Mouse (Mus musculus) testis, adult 2 months (tissue): ENCODE results near the gene Fam171a1.

Experiments used
- CTCF ChIP-seq: fragments of 200-500 bp; IDR thresholded peaks from 2 replicates; pipeline ENCODE4 v1.5.1; 2012; ENCODE audit warnings: low read depth, mild to moderate bottlenecking, inconsistent platforms, low read length, moderate library complexity; ENCODE audit not compliant: control insufficient read depth, insufficient read depth, insufficient replicate concordance
- POLR2A ChIP-seq: fragments of 200-500 bp; IDR thresholded peaks from 2 replicates; pipeline ENCODE4 v1.6.1; 2012; ENCODE audit warnings: low read depth, mild to moderate bottlenecking, inconsistent platforms, low read length, moderate library complexity; ENCODE audit not compliant: control insufficient read depth

DNA sequence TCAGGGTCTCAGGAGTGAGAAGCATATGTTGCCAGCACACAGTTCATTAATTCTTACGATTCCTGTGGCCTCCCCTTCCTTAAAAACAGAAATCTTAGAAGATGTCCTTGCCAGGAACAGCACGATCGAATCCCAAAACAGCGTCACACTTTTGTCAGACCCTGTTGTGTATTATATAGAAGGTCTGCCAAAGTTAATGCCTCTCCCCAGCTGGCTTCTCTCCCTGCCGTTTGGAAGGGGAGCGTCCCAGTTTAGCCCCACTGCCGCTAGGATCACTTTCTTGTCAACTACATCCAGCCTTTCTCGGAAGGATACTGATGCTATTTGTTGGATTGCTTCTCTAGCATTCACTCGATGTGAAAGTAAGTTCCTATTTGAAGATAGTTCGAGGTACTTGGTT lies 102.6 kb downstream of the Fam171a1 start:
- TF ChIP-seq CTCF (no peak), POLR2A (no peak)
